Mouse (Mus musculus) MEL (cell line): ENCODE data around the gene Fam69b.

Experiments used
- E2F4 ChIP-seq: IDR thresholded peaks from 2 replicates; pipeline ENCODE4 v1.6.1; 2011; ENCODE audit warnings: low read depth, low read length, improper control_type of control experiment, borderline replicate concordance
- GABPA ChIP-seq: IDR thresholded peaks from 2 replicates; pipeline ENCODE4 v1.6.1; 2012; ENCODE audit warnings: low read depth, mild to moderate bottlenecking, inconsistent platforms, low read length, improper control_type of control experiment, moderate library complexity
- GATA1 ChIP-seq: IDR thresholded peaks from 2 replicates; pipeline ENCODE4 v1.6.1; 2011; ENCODE audit warnings: low read depth, low read length, improper control_type of control experiment
- NRF1 ChIP-seq: IDR thresholded peaks from 2 replicates; pipeline ENCODE4 v1.6.1; 2014; ENCODE audit warnings: low read depth, mild to moderate bottlenecking, inconsistent platforms, low read length, improper control_type of control experiment, moderate library complexity; ENCODE audit not compliant: poor library complexity, insufficient read depth, severe bottlenecking
- POLR2AphosphoS5 ChIP-seq: IDR thresholded peaks from 2 replicates; pipeline ENCODE4 v1.6.1; 2012; ENCODE audit warnings: low read depth, borderline replicate concordance, mild to moderate bottlenecking, inconsistent platforms, low read length, moderate library complexity, mixed read lengths
- USF2 ChIP-seq, 2 experiments: IDR thresholded peaks; 2 replicates each; pipeline ENCODE4 v1.6.1; 2011 to 2012; ENCODE audit warnings: improper control_type of control experiment in 2 of 2, low read length in 2 of 2, borderline replicate concordance in 1 of 2, inconsistent platforms in 1 of 2, low read depth in 1 of 2, mild to moderate bottlenecking in 1 of 2; ENCODE audit not compliant: insufficient read depth in 1 of 2

GRCm38 (mm10) chr2:26595725-26596435, 32.4 kb upstream of the Fam69b start:
- TF ChIP-seq E2F4 (no peak), GABPA (no peak), POLR2AphosphoS5 (no peak), GATA1 (no peak), NRF1 (no peak), USF2 (IDR thresholded peaks at IDR 0.05; ENCODE audit: borderline replicate concordance in 1 of 2, insufficient read depth in 1 of 2, low read depth in 1 of 2, low read length in 2 of 2) (no peak)
